Mouse (Mus musculus) megakaryocyte, adult 5-6 weeks (primary cell): ENCODE measurements around the gene Nubpl. TPM values are rescaled to one million over a fixed set of nuclear protein-coding genes. Genes with fewer than 3 reads are reported as not detected.

Experiments
- ATAC-seq: 2 replicates; pipeline ENCODE4 v1.8.0; 2016; ENCODE audit warnings: mild to moderate bottlenecking, inconsistent platforms; ENCODE audit not compliant: poor library complexity, severe bottlenecking
- total RNA-seq, 2 experiments: library from RNA; stranded (forward) in 1 of 2; stranded (reverse) in 1 of 2; fragments of 153-499, 151-499 nt in 1 of 2; fragments of 221-1000, 200-1000 nt in 1 of 2; gene quantifications; 2 replicates each; pipeline versions ENCODE4 v1.2.3 to v1.2.4; 2015 to 2017

The Nubpl gene
- total RNA-seq, 2 experiments from 2014 or later, result 2.9 to 3.6 TPM

DNA sequence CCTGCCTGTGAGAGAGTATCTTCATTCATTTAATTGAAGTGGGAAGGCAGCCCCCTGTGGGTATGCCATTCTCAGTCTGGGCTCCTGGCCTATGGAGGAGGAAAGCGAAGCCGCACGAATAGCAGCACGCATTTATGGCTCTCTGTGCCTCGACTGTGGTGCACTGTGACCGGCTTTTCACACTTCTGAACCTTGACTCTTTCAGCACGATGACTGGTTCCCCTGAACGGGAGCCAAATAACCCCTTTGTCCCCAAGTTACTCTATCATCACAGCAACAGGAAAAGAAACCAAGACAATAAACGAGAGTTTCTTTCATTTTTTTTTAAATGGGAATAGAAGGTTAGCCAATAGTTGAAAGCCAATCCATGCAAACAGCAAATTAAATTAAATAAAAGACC, 220.9 kb downstream of the Nubpl start:
- ATAC-seq, result no peak

DNA sequence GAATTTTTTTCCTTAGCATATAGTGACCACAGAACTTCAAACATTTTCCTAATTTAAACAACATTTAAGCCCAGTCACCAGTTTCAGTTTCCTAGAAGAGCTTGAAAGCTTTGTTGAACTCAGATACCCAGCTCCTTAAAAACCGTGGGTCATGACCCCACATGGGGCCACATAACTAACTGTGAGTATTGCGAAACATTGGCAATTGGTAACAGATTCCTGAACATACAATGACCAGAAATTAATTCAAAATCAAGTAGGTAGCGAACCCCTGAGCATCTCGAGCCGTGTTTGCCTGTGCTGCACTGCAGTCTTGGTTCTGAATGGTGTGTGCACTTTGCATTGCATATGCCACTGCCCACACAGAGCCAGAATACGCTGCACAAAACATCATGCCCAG, 221.6 kb downstream of the Nubpl start:
- no peak for ATAC-seq

DNA sequence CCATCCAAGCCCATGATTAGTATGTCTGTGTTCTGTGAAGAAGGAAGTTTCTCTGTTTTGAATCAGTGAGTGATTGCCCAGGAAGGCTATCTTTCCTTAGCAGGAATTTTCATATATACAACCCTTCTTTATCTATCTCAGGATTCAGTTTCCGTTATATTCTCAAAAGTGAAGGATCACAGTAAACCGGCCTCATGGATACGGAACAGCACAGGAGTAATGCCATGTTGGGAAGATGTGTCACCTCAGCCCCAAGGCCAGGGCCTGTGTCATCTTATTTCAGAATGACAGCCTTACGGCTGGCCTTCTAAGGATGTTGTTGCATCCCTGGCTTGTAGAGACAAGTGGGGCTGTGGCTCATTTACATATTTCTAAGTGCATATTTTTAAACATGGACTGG, 231.0 kb downstream of the Nubpl start:
- ATAC-seq, result no peak

DNA sequence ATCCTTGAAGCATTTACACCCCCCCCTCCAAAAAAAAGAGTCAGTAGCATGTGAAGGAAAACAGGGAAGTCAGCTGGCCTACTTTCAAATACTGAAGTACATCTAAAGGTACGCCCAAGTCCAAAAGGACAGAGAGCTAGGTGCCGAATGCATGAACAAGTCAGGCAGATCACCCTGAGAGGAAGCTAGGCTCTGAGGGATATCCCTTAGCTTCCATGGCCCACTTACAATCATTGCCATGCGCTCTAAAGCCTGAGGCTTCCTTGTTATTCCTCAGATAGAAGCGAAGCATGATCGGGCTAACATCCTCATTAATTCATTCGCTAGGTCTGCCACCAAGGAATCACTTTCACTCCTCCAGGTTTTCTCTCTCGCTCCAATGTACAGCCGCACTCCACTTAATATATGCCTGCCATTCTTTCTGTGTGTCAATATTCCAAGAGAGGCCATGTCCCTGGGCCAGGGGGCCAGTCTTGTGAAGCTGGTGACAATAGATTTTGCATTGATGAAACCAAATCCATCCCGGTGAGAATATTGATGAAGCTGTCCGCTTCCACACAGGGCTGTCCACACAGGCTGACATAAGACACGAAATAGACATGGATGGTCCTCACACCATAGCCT, 237.7 kb downstream of the Nubpl start:
- 0 out of 2 replicates have a peak, but pooled peaks have one; percentile 14 for ATAC-seq

- ATAC-seq, result no peak
Measured at GRCm38 (mm10) chr12:52338136-52338753, 240.7 kb downstream of the Nubpl start.

DNA sequence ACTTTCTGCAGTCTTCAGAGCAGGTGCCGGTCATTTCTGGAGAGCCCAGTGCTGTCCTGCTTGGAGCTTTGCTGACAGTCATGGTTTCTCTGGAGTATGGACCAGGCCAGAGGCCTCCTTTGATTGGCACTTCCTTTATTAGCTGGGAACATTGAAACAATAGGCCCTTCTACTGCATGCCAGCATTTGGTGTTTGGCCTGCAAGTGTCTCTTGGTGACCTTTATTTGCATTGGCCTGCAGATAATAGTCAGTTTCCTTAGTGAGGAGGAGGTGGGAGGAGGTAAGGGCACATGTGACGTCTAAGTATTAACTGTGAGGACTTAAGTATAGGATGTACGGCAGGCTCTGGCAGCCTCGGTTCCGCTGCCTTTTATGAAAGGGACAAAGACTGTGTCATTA, 249.1 kb downstream of the Nubpl start:
- ATAC-seq, result no peak

DNA sequence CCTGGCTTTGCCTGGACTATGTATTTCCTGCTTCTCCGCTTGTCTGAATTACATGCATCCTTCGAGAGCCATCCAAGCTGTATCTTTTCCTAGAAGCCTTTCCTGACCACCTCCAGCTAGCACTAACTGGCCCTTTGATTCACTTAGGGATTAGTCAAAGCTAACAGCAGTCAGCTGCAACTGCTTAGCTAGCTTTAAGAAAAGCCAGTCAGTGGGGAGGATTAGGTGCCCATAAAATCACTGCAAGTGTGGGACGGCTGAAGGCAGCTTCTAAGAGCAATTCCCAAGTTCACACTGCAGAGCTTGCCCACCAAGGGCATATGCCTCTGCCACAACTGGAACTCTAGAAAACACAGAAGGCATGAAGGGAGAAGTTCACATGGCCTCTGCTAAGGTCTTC, 252.7 kb downstream of the Nubpl start:
- ATAC-seq, result no peak

- no peak for ATAC-seq
Measured at GRCm38 (mm10) chr12:52359484-52359883, 261.9 kb downstream of the Nubpl start.

- no peak for ATAC-seq
Measured at GRCm38 (mm10) chr12:52360136-52360535, 262.6 kb downstream of the Nubpl start.

DNA sequence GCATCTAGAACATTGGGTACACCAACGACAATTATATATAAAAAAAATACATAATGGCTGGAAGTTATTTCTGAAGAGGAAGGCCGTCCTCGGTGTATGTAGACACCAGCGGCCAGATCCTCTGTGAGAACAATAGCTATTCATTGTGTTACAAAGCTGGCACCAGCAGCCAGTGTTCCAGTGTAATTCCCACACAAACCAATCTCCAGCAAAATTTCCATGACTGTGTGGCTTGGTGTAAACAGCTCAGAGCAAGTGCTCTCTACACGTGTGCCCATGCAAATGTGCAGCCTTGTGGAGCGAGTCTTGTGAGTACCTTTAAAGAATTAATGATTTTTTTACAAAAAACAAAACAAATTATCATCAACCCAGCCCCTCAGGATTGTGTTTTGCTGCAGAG, 263.7 kb downstream of the Nubpl start:
- ATAC-seq, result no peak

Other genes starting within 250 kb of the Nubpl start
- 38.3 and 43.4 TPM in 2 replicates for gene Heatr5a, start 126.4 kb upstream of the Nubpl start, total RNA-seq (2015)
- gene Heatr5a, start 126.4 kb upstream of the Nubpl start, total RNA-seq (2017), result 37.7 and 39.7 TPM in 2 replicates
- 7.5 and 9.1 TPM in 2 replicates for gene Dtd2, start 91.2 kb upstream of the Nubpl start, total RNA-seq (2015)
- 6.0 and 8.6 TPM in 2 replicates for gene Dtd2, start 91.2 kb upstream of the Nubpl start, total RNA-seq (2017)
- gene Gpr33, start 69.7 kb upstream of the Nubpl start, total RNA-seq (2015), result not detected in 2 replicates
- gene Gpr33, start 69.7 kb upstream of the Nubpl start, total RNA-seq (2017), result not detected in 2 replicates